Mouse (Mus musculus): Measurements from ENCODE around the gene Dnah10. TPM values are rescaled to one million over a fixed set of nuclear protein-coding genes. Genes with fewer than 3 reads are reported as not detected.

Gene Dnah10
- polyA plus RNA-seq (2015; fragmentation: Illumina TruSeq; extraction: RNeasy Lipid Tissue Mini Kit (QIAGEN cat#74804); ENCODE audit: low read depth, low replicate concordance), result 0.61 TPM

GRCm38 (mm10) chr5:124724997-124725396 is at the start of gene Dnah10:
TSS of gene Dnah10 (plus strand) at chr5:124725085.

GRCm38 (mm10) chr5:124862013-124862866 is 137.4 kb downstream of the Dnah10 start, which contains the start of the genes Ccdc92 and Zfp664:
TSS of gene Ccdc92 (minus strand) at chr5:124862424.
TSS of gene Zfp664 (plus strand) at chr5:124862691.

Other genes starting within 250 kb of the Dnah10 start
- gene Rilpl2, start 246.7 kb upstream of the Dnah10 start, polyA plus RNA-seq (2015; fragmentation: Illumina TruSeq; extraction: RNeasy Lipid Tissue Mini Kit (QIAGEN cat#74804); ENCODE audit: low read depth, low replicate concordance), result 20.4 TPM
- gene Snrnp35, start 242.0 kb upstream of the Dnah10 start, polyA plus RNA-seq (2015; fragmentation: Illumina TruSeq; extraction: RNeasy Lipid Tissue Mini Kit (QIAGEN cat#74804); ENCODE audit: low read depth, low replicate concordance), result 19.4 TPM
- gene Rilpl1, start 193.7 kb upstream of the Dnah10 start, polyA plus RNA-seq (2015; fragmentation: Illumina TruSeq; extraction: RNeasy Lipid Tissue Mini Kit (QIAGEN cat#74804); ENCODE audit: low read depth, low replicate concordance), result 52.3 TPM
- gene Tmed2, start 184.4 kb upstream of the Dnah10 start, polyA plus RNA-seq (2015; fragmentation: Illumina TruSeq; extraction: RNeasy Lipid Tissue Mini Kit (QIAGEN cat#74804); ENCODE audit: low read depth, low replicate concordance), result 193 TPM
- gene Ddx55, start 172.2 kb upstream of the Dnah10 start, polyA plus RNA-seq (2015; fragmentation: Illumina TruSeq; extraction: RNeasy Lipid Tissue Mini Kit (QIAGEN cat#74804); ENCODE audit: low read depth, low replicate concordance), result 22.7 TPM
- gene Eif2b1, start 146.0 kb upstream of the Dnah10 start, polyA plus RNA-seq (2015; fragmentation: Illumina TruSeq; extraction: RNeasy Lipid Tissue Mini Kit (QIAGEN cat#74804); ENCODE audit: low read depth, low replicate concordance), result 30.1 TPM
- gene Gtf2h3, start 145.9 kb upstream of the Dnah10 start, polyA plus RNA-seq (2015; fragmentation: Illumina TruSeq; extraction: RNeasy Lipid Tissue Mini Kit (QIAGEN cat#74804); ENCODE audit: low read depth, low replicate concordance), result 29.6 TPM
- 43.3 TPM for gene Atp6v0a2, start 96.5 kb upstream of the Dnah10 start, polyA plus RNA-seq (2015; fragmentation: Illumina TruSeq; extraction: RNeasy Lipid Tissue Mini Kit (QIAGEN cat#74804); ENCODE audit: low read depth, low replicate concordance)
- 91.5 TPM for gene Ccdc92, start 137.3 kb downstream of the Dnah10 start, polyA plus RNA-seq (2015; fragmentation: Illumina TruSeq; extraction: RNeasy Lipid Tissue Mini Kit (QIAGEN cat#74804); ENCODE audit: low read depth, low replicate concordance)
- gene Zfp664, start 137.6 kb downstream of the Dnah10 start, polyA plus RNA-seq (2015; fragmentation: Illumina TruSeq; extraction: RNeasy Lipid Tissue Mini Kit (QIAGEN cat#74804); ENCODE audit: low read depth, low replicate concordance), result 71.7 TPM

Measured in brain, adult 10 weeks (tissue).